Mouse (Mus musculus): Measurements from ENCODE around the gene Slc47a2. TPM values are rescaled to one million over a fixed set of nuclear protein-coding genes. Genes with fewer than 3 reads are reported as not detected.

The Slc47a2 gene
- polyA plus RNA-seq, 1 experiment = not detected

- TF ChIP-seq CTCF (IDR thresholded peaks at IDR 0.05; ENCODE audit: control insufficient read depth, insufficient read depth, low read length) (no peak), POLR2A (IDR thresholded peaks at IDR 0.05; ENCODE audit: borderline replicate concordance, control insufficient read depth, low read depth, low read length) (no peak)
- Histone ChIP-seq H3K4me3 (replicated peaks; ENCODE audit: control insufficient read depth, low read depth, low read length) (no peak overlapping the region), H3K4me1 (ENCODE audit: control insufficient read depth, insufficient read depth, low read length) (no peaks in the 10 kb centered on the region), H3K27ac (ENCODE audit: control insufficient read depth, insufficient read depth, low read depth, low read length, poor library complexity) (no peak overlapping the region)
- 77% methylated on average over 6 of the region's 6 CpGs for WGBS
Observed at GRCm38 (mm10) chr11:61284323-61284722, 58.3 kb downstream of the Slc47a2 start.

DNA sequence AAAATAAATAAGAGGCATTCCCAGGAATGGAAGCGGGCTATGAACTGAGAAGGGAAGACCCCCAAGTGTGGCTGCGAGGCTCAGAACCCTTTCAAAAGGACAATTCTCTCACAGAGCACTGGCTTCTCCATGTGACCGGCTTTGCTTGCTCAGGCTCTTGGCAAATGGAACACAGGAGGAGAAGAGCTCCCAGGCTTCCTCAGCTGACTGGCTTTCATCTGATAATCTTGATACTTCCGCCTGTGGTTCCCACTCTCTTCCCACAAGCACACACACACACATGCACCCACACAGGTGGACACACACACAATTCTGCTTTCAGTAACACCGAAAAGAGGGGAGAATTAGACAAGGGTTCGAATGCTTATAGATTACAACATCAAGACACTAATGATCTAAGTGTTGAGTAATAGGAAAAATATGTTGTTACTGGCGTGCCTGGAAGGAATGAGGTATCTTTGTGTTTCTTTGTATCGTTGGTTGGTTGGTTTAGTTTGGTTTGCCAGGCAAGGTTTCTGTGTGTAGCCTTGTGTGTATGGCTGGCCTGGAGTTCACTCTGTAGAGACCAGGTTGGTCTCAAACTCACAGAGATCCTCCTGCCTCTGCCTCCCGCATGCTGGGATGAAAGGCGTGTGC is 59.1 kb downstream of the Slc47a2 start:
- WGBS = 57% methylated on average over 10 of the region's 10 CpGs
- no peaks in the 10 kb centered on the region for H3K4me1 ChIP-seq (ENCODE audit: control insufficient read depth, insufficient read depth, low read length)
- no peak for TF ChIP-seq CTCF (IDR thresholded peaks at IDR 0.05; ENCODE audit: control insufficient read depth, insufficient read depth, low read length)
- no peak for TF ChIP-seq POLR2A (IDR thresholded peaks at IDR 0.05; ENCODE audit: borderline replicate concordance, control insufficient read depth, low read depth, low read length)

GRCm38 (mm10) chr11:61278445-61279077 is 64.1 kb downstream of the Slc47a2 start:
- no peak for TF ChIP-seq CTCF (IDR thresholded peaks at IDR 0.05; ENCODE audit: control insufficient read depth, insufficient read depth, low read length)
- TF ChIP-seq POLR2A (IDR thresholded peaks at IDR 0.05; ENCODE audit: borderline replicate concordance, control insufficient read depth, low read depth, low read length) = no peak
- no peaks in the 10 kb centered on the region for H3K4me1 ChIP-seq (ENCODE audit: control insufficient read depth, insufficient read depth, low read length)
- no peak overlapping the region for H3K4me3 ChIP-seq (replicated peaks; ENCODE audit: control insufficient read depth, low read depth, low read length)
- H3K27ac ChIP-seq (ENCODE audit: control insufficient read depth, insufficient read depth, low read depth, low read length, poor library complexity) = no peak overlapping the region
- 59% methylated on average over 8 of the region's 8 CpGs for WGBS

More for the DNA sequence above, 59.1 kb downstream of the Slc47a2 start:
- no peak overlapping the region for H3K27ac ChIP-seq (ENCODE audit: control insufficient read depth, insufficient read depth, low read depth, low read length, poor library complexity)
- no peak overlapping the region for H3K4me3 ChIP-seq (replicated peaks; ENCODE audit: control insufficient read depth, low read depth, low read length)

DNA sequence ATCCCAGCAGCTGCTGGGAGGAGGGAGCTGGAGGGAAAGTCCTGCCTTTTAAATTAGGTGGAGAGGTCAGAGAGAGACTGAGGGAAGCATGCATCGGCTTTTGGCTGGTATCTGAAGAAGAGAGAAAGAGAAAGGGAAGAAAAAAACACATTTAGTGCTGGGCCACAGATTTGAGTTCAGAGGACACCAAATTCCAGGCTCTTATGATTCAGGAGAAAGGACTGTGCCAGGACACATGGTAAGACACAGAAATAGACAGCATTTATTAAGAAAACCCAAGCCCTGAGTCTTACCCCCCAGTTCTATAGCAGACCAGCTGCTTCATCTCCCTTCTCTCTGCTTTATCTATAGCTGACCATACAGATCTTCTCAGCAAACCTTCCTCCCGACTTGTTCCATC is 64.7 kb downstream of the Slc47a2 start:
- Histone ChIP-seq H3K27ac (ENCODE audit: control insufficient read depth, insufficient read depth, low read depth, low read length, poor library complexity) (no peak overlapping the region), H3K4me3 (replicated peaks; ENCODE audit: control insufficient read depth, low read depth, low read length) (no peak overlapping the region), H3K4me1 (ENCODE audit: control insufficient read depth, insufficient read depth, low read length) (no peaks in the 10 kb centered on the region)
- 70% methylated on average over 2 of the region's 2 CpGs for WGBS
- TF ChIP-seq POLR2A (IDR thresholded peaks at IDR 0.05; ENCODE audit: borderline replicate concordance, control insufficient read depth, low read depth, low read length) (no peak), CTCF (IDR thresholded peaks at IDR 0.05; ENCODE audit: control insufficient read depth, insufficient read depth, low read length) (no peak)

GRCm38 (mm10) chr11:61276482-61276881 is 66.2 kb downstream of the Slc47a2 start:
- WGBS = 62% methylated on average over 3 of the region's 3 CpGs
- H3K27ac ChIP-seq (ENCODE audit: control insufficient read depth, insufficient read depth, low read depth, low read length, poor library complexity) = no peak overlapping the region
- H3K4me3 ChIP-seq (replicated peaks; ENCODE audit: control insufficient read depth, low read depth, low read length) = no peak overlapping the region
- TF ChIP-seq POLR2A (IDR thresholded peaks at IDR 0.05; ENCODE audit: borderline replicate concordance, control insufficient read depth, low read depth, low read length) (no peak), CTCF (IDR thresholded peaks at IDR 0.05; ENCODE audit: control insufficient read depth, insufficient read depth, low read length) (no peak)
- H3K4me1 ChIP-seq (ENCODE audit: control insufficient read depth, insufficient read depth, low read length) = no peaks in the 10 kb centered on the region

DNA sequence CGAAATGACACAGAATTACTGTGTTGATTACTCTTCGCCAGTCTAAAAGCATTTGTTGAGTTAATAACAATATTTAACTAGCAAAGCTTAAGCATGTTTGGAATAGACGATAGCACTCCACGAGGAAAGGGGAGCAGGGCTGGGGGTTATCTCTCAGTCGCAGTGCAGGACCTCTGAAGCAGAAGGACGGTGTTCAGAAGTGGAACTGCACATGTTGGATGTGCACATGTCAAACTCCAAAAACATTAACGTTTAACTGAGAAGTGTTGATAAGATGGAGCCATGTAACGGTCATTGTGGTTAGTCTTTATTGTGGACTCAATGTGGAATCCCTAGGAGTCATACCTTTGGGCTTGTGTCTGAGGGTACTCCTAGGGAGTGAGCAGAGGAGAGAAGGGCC is 67.6 kb downstream of the Slc47a2 start:
- TF ChIP-seq POLR2A (IDR thresholded peaks at IDR 0.05; ENCODE audit: borderline replicate concordance, control insufficient read depth, low read depth, low read length) = no peak
- no peak for TF ChIP-seq CTCF (IDR thresholded peaks at IDR 0.05; ENCODE audit: control insufficient read depth, insufficient read depth, low read length)
- H3K4me3 ChIP-seq (replicated peaks; ENCODE audit: control insufficient read depth, low read depth, low read length) = no peak overlapping the region
- WGBS = 69% methylated on average over 8 of the region's 8 CpGs
- no peaks in the 10 kb centered on the region for H3K4me1 ChIP-seq (ENCODE audit: control insufficient read depth, insufficient read depth, low read length)
- H3K27ac ChIP-seq (ENCODE audit: control insufficient read depth, insufficient read depth, low read depth, low read length, poor library complexity) = no peak overlapping the region

GRCm38 (mm10) chr11:61274421-61274820 is 68.2 kb downstream of the Slc47a2 start:
- TF ChIP-seq CTCF (IDR thresholded peaks at IDR 0.05; ENCODE audit: control insufficient read depth, insufficient read depth, low read length) (no peak), POLR2A (IDR thresholded peaks at IDR 0.05; ENCODE audit: borderline replicate concordance, control insufficient read depth, low read depth, low read length) (no peak)
- Histone ChIP-seq H3K4me1 (ENCODE audit: control insufficient read depth, insufficient read depth, low read length) (no peaks in the 10 kb centered on the region), H3K27ac (ENCODE audit: control insufficient read depth, insufficient read depth, low read depth, low read length, poor library complexity) (no peak overlapping the region), H3K4me3 (replicated peaks; ENCODE audit: control insufficient read depth, low read depth, low read length) (no peak overlapping the region)
- WGBS = 71% methylated on average over 1 of the region's 1 CpGs

GRCm38 (mm10) chr11:61273928-61274327 is 68.7 kb downstream of the Slc47a2 start:
- 93% methylated on average over 2 of the region's 2 CpGs for WGBS
- TF ChIP-seq CTCF (IDR thresholded peaks at IDR 0.05; ENCODE audit: control insufficient read depth, insufficient read depth, low read length) = no peak
- no peak overlapping the region for H3K27ac ChIP-seq (ENCODE audit: control insufficient read depth, insufficient read depth, low read depth, low read length, poor library complexity)
- no peaks in the 10 kb centered on the region for H3K4me1 ChIP-seq (ENCODE audit: control insufficient read depth, insufficient read depth, low read length)
- H3K4me3 ChIP-seq (replicated peaks; ENCODE audit: control insufficient read depth, low read depth, low read length) = no peak overlapping the region
